In genomic region chr7:138923756-138924425, GRCm38 (mm10) we compare ENCODE assay signal across 10 mouse cellular contexts. TPM values are rescaled to one million over a fixed set of nuclear protein-coding genes. Genes with fewer than 3 reads are reported as not detected.
A peak's percentile ranks its signal among the peaks of the same experiment; 100 is the strongest.
DNase-seq lines count a peak whose midpoint lies in the region; ATAC-seq and TF ChIP-seq lines count a peak whose summit lies in the region.
"Had no signal": no experiment of that assay in that cellular context is flagged by ENCODE, and none has a peak within 500 bp of the region (broad histone marks: within the 10 kb centered on the region; RNA-seq: fewer than 3 reads in every experiment).

No protein-coding gene starts in this region.

- TF ChIP-seq CTCF in E14TG2a.4 (conservative IDR thresholded peaks at IDR 0.05; ENCODE audit: low read length) = peak; percentile 32; the same call in 1 of the 2 replicates

- H3K27me3 ChIP-seq in hindbrain, embryonic 11.5 days (ENCODE audit: control insufficient read depth, insufficient read depth, low read length) = no peaks in the 10 kb centered on the region
- no peaks in the 10 kb centered on the region for H3K27me3 ChIP-seq in hindbrain, embryonic 10.5 days (ENCODE audit: insufficient read depth, poor library complexity, severe bottlenecking)
- H3K27me3 ChIP-seq in E14TG2a.4 (ENCODE audit: insufficient read depth, low read length) = no peaks in the 10 kb centered on the region
- no peaks in the 10 kb centered on the region for H3K27me3 ChIP-seq in limb, embryonic 14.5 days (ENCODE audit: control insufficient read depth, insufficient read depth, low read length)
- H3K27me3 ChIP-seq in forebrain, embryonic 15.5 days = no peaks in the 10 kb centered on the region
- H3K27me3 ChIP-seq: limb, embryonic 12.5 days had no signal

- 11% methylated on average over 3 of the region's 3 CpGs for WGBS in hindbrain, embryonic 11.5 days
- 9% methylated on average over 3 of the region's 3 CpGs for WGBS in hindbrain, embryonic 10.5 days
- WGBS in limb, embryonic 14.5 days = 11% methylated on average over 3 of the region's 3 CpGs
- WGBS in forebrain, embryonic 15.5 days = 10% methylated on average over 3 of the region's 3 CpGs

- H3K4me2 ChIP-seq in hindbrain, embryonic 11.5 days (replicated peaks; ENCODE audit: low read depth, low read length) = no peak overlapping the region
- H3K4me2 ChIP-seq in limb, embryonic 14.5 days (replicated peaks; ENCODE audit: low read depth, low read length, severe bottlenecking) = no peak overlapping the region
- H3K4me2 ChIP-seq in forebrain, embryonic 15.5 days (replicated peaks) = no peak overlapping the region
- H3K4me2 ChIP-seq: limb, embryonic 12.5 days had no signal

- H3K4me3 ChIP-seq in hindbrain, embryonic 11.5 days (ENCODE audit: low read depth, low read length) = no peak overlapping the region
- no peak overlapping the region for H3K4me3 ChIP-seq in hindbrain, embryonic 10.5 days
- no peak overlapping the region for H3K4me3 ChIP-seq in E14TG2a.4 (replicated peaks; ENCODE audit: low read length)
- H3K4me3 ChIP-seq in limb, embryonic 14.5 days (replicated peaks; ENCODE audit: low read length) = no peak overlapping the region
- H3K4me3 ChIP-seq in forebrain, embryonic 15.5 days = no peak overlapping the region
- H3K4me3 ChIP-seq: limb, embryonic 12.5 days had no signal

- no peaks in the 10 kb centered on the region for H3K4me1 ChIP-seq in hindbrain, embryonic 11.5 days (replicated peaks; ENCODE audit: control insufficient read depth, insufficient read depth, low read length)
- peaks cover 10% of the 10 kb centered on the region for H3K4me1 ChIP-seq in hindbrain, embryonic 10.5 days (replicated peaks)
- peaks cover 20% of the 10 kb centered on the region for H3K4me1 ChIP-seq in E14TG2a.4 (replicated peaks; ENCODE audit: low read depth, low read length)
- H3K4me1 ChIP-seq in limb, embryonic 14.5 days (ENCODE audit: control insufficient read depth, insufficient read depth, low read length) = peaks cover 8% of the 10 kb centered on the region; the same call in 1 of the 2 replicates
- peaks cover 11% of the 10 kb centered on the region for H3K4me1 ChIP-seq in forebrain, embryonic 15.5 days

- no peaks in the 10 kb centered on the region for H3K36me3 ChIP-seq in hindbrain, embryonic 11.5 days (ENCODE audit: control insufficient read depth, insufficient read depth, low read length)
- H3K36me3 ChIP-seq in hindbrain, embryonic 10.5 days = no peaks in the 10 kb centered on the region
- no peaks in the 10 kb centered on the region for H3K36me3 ChIP-seq in E14TG2a.4 (ENCODE audit: insufficient read depth, low read length)
- H3K36me3 ChIP-seq in limb, embryonic 14.5 days (ENCODE audit: control insufficient read depth, insufficient read depth, low read length) = no peaks in the 10 kb centered on the region
- H3K36me3 ChIP-seq in forebrain, embryonic 15.5 days = no peaks in the 10 kb centered on the region
- H3K36me3 ChIP-seq: limb, embryonic 12.5 days had no signal

- DNase-seq in hindbrain, embryonic 11.5 days (ENCODE audit: low spot score) = peak; percentile 26
- DNase-seq in hindbrain, embryonic 10.5 days (ENCODE audit: low spot score) = no peak
- peak; percentile 33 for DNase-seq in adrenal gland, postnatal 25 days
- DNase-seq in limb, embryonic 14.5 days (ENCODE audit: low spot score) = peak; percentile 30
- DNase-seq in urinary bladder, adult 18-20 months (ENCODE audit: low spot score in 2 of 2) = no peak
- DNase-seq in urinary bladder, adult 2 months (ENCODE audit: low spot score) = no peak

- ATAC-seq in hindbrain, embryonic 11.5 days (ENCODE audit: low FRiP score) = no peak
- ATAC-seq in limb, embryonic 14.5 days (ENCODE audit: low FRiP score, low read depth) = no peak
- ATAC-seq in forebrain, embryonic 15.5 days (replicated peaks) = no peak

- no peaks in the 10 kb centered on the region for H3K9me3 ChIP-seq in hindbrain, embryonic 11.5 days (ENCODE audit: control insufficient read depth, low read length)
- no peaks in the 10 kb centered on the region for H3K9me3 ChIP-seq in hindbrain, embryonic 10.5 days
- no peaks in the 10 kb centered on the region for H3K9me3 ChIP-seq in E14TG2a.4 (ENCODE audit: low read length)
- H3K9me3 ChIP-seq in limb, embryonic 14.5 days (ENCODE audit: control insufficient read depth, low read length) = no peaks in the 10 kb centered on the region
- H3K9me3 ChIP-seq in forebrain, embryonic 15.5 days = no peaks in the 10 kb centered on the region
- H3K9me3 ChIP-seq: limb, embryonic 12.5 days had no signal

- H3K9ac ChIP-seq in hindbrain, embryonic 11.5 days (ENCODE audit: low read depth, low read length) = no peak overlapping the region
- no peak overlapping the region for H3K9ac ChIP-seq in limb, embryonic 14.5 days (ENCODE audit: low read depth, low read length, severe bottlenecking)
- no peak overlapping the region for H3K9ac ChIP-seq in forebrain, embryonic 15.5 days (replicated peaks)
- H3K9ac ChIP-seq: limb, embryonic 12.5 days had no signal

- no peak overlapping the region for H3K27ac ChIP-seq in hindbrain, embryonic 11.5 days (ENCODE audit: low read depth, low read length)
- no peak overlapping the region for H3K27ac ChIP-seq in hindbrain, embryonic 10.5 days
- no peak overlapping the region for H3K27ac ChIP-seq in limb, embryonic 14.5 days (replicated peaks; ENCODE audit: low read depth, low read length)
- no peak overlapping the region for H3K27ac ChIP-seq in forebrain, embryonic 15.5 days (replicated peaks)
- H3K27ac ChIP-seq: limb, embryonic 12.5 days had no signal

- no peak for TF ChIP-seq POLR2A in limb, embryonic 14.5 days (IDR thresholded peaks at IDR 0.05; ENCODE audit: borderline replicate concordance, extremely low read depth, insufficient read depth, insufficient read length)

RNA-seq across cellular contexts. Expression of gene Bnip3, which starts 14.6 kb away (rescaled TPM):
- polyA plus RNA-seq in hindbrain, embryonic 11.5 days (2014; fragmentation: Nextera tagmentation; extraction: Ambion mirVana) = 99.4 and 106 TPM in 2 replicates
- 101 and 145 TPM in 2 replicates for polyA plus RNA-seq in hindbrain, embryonic 10.5 days (2016; fragmentation: Nextera tagmentation; extraction: Ambion mirVana)
- total RNA-seq in adrenal gland, postnatal 25 days (2021) = 183 and 265 TPM in 2 replicates
- 51.5 and 64.5 TPM in 2 replicates for polyA plus RNA-seq in limb, embryonic 14.5 days (2012; rRNA removed)
- polyA plus RNA-seq in limb, embryonic 14.5 days (2014; fragmentation: Nextera tagmentation; extraction: Ambion mirVana) = 92.1 and 96.0 TPM in 2 replicates
- polyA plus RNA-seq in urinary bladder, adult 2 months (2012; rRNA removed) = 55.6 and 61.9 TPM in 2 replicates
- polyA plus RNA-seq in forebrain, embryonic 15.5 days (2015; fragmentation: Nextera tagmentation; extraction: Ambion mirVana) = 75.1 and 79.2 TPM in 2 replicates

RNA-seq across cellular contexts. Expression of gene Jakmip3, which starts 16.6 kb away (rescaled TPM):
- polyA plus RNA-seq in hindbrain, embryonic 11.5 days (2014; fragmentation: Nextera tagmentation; extraction: Ambion mirVana) = 1.5 and 2.1 TPM in 2 replicates
- 1.3 and 1.8 TPM in 2 replicates for polyA plus RNA-seq in hindbrain, embryonic 10.5 days (2016; fragmentation: Nextera tagmentation; extraction: Ambion mirVana)
- total RNA-seq in adrenal gland, postnatal 25 days (2021) = 9.2 and 14.1 TPM in 2 replicates
- 1.4 TPM in 2 replicates for polyA plus RNA-seq in limb, embryonic 14.5 days (2012; rRNA removed)
- 0.37 and 0.48 TPM in 2 replicates for polyA plus RNA-seq in limb, embryonic 14.5 days (2014; fragmentation: Nextera tagmentation; extraction: Ambion mirVana)
- polyA plus RNA-seq in urinary bladder, adult 2 months (2012; rRNA removed) = 0.94 and 1.0 TPM in 2 replicates
- 5.5 and 6.6 TPM in 2 replicates for polyA plus RNA-seq in forebrain, embryonic 15.5 days (2015; fragmentation: Nextera tagmentation; extraction: Ambion mirVana)
- total RNA-seq: common myeloid progenitor, adult 5-6 weeks had no signal

Comparison
In these comparisons a context has a peak if more than half of its experiments do, and no peak if none do; other contexts are left out.
1. DNase-seq: peak in hindbrain, embryonic 11.5 days (single experiment), adrenal gland, postnatal 25 days (single experiment) and limb, embryonic 14.5 days (single experiment); none in hindbrain, embryonic 10.5 days (single experiment), urinary bladder, adult 18-20 months (0 of 2) and urinary bladder, adult 2 months (single experiment).